Mouse (Mus musculus) left cerebral cortex, postnatal 14 days (tissue): ENCODE measurements around the gene Vps26a. TPM values are rescaled to one million over a fixed set of nuclear protein-coding genes. Genes with fewer than 3 reads are reported as not detected.
"Not testable (repeated sequence)": the region's sequence is repeated elsewhere in the genome, so short reads cannot be mapped to it uniquely, and the experiment has no call there.

Experiments used
- DNase-seq, 2 experiments: peaks; one replicate each; pipeline ENCODE4 v3.0.0; 2021 to 2022; ENCODE audit warnings: low spot score in 2 of 2, mixed read lengths in 1 of 2
- intact Hi-C: fragments of 180-260 bp; cut with DNase I; formaldehyde crosslinking; loops from one replicate; pipeline ENCODE4 v1.15.1; 2025
- total RNA-seq, 2 experiments: library from RNA; stranded (reverse); gene quantifications; 2 replicates each; pipeline ENCODE4 v1.2.3; 2021

The Vps26a gene
- total RNA-seq, 2 experiments from 2014 or later = 45.5 to 46.5 TPM

- intact Hi-C loops = no loop called here
- no peak for DNase-seq
These were observed 17.4 kb upstream of the Vps26a start for GRCm38 (mm10) chr10:62503836-62504628.

GRCm38 (mm10) chr10:62503353-62503752 lies 16.7 kb upstream of the Vps26a start:
- intact Hi-C loops = no loop called here
- no peak for DNase-seq

- DNase-seq = no peak
- intact Hi-C loops = no loop called here
These were observed 15.3 kb upstream of the Vps26a start for GRCm38 (mm10) chr10:62501951-62502350.

GRCm38 (mm10) chr10:62500916-62501615 lies 14.5 kb upstream of the Vps26a start:
- intact Hi-C loops = loop anchor here (1.0 kb wide), 1 partner anchor 48 kb away; no protein-coding TSS in a partner anchor
- no peak for DNase-seq

- DNase-seq = peak; percentile 66 to 73
- intact Hi-C loops = loop anchor here (1.0 kb wide), 1 partner anchor 49 kb away; no protein-coding TSS in a partner anchor
These were observed 13.7 kb upstream of the Vps26a start for GRCm38 (mm10) chr10:62500088-62500915.

GRCm38 (mm10) chr10:62491681-62492080 lies 5.1 kb upstream of the Vps26a start:
- DNase-seq, intact Hi-C loops: not testable (repeated sequence)

GRCm38 (mm10) chr10:62488266-62488665 lies 1.7 kb upstream of the Vps26a start:
- intact Hi-C loops = no loop called here
- DNase-seq = peak; percentile 43 to 58

- intact Hi-C loops = no loop called here
- peak in 1 of 2 experiments; percentile 20 for DNase-seq
These were observed 575 bp downstream of the Vps26a start for GRCm38 (mm10) chr10:62485878-62486582.

- intact Hi-C loops = no loop called here
- DNase-seq = no peak
These were observed 5.3 kb downstream of the Vps26a start for GRCm38 (mm10) chr10:62481108-62481852.

- DNase-seq = no peak
- intact Hi-C loops = no loop called here
These were observed 9.6 kb downstream of the Vps26a start for GRCm38 (mm10) chr10:62476980-62477379.

GRCm38 (mm10) chr10:62474944-62475343 lies 11.7 kb downstream of the Vps26a start:
- intact Hi-C loops = no loop called here
- no peak for DNase-seq

GRCm38 (mm10) chr10:62471105-62471504 lies 15.5 kb downstream of the Vps26a start:
- intact Hi-C loops = no loop called here
- DNase-seq = no peak

- intact Hi-C loops = no loop called here
- DNase-seq = no peak
These were observed 16.9 kb downstream of the Vps26a start for GRCm38 (mm10) chr10:62469736-62470135.

- intact Hi-C loops = no loop called here
- no peak for DNase-seq
These were observed 25.3 kb downstream of the Vps26a start for GRCm38 (mm10) chr10:62461321-62461720.

GRCm38 (mm10) chr10:62452001-62452400 lies 34.6 kb downstream of the Vps26a start:
- intact Hi-C loops, DNase-seq: not testable (repeated sequence)

- DNase-seq = no peak
These were observed 36.3 kb downstream of the Vps26a start for GRCm38 (mm10) chr10:62450280-62450640.

GRCm38 (mm10) chr10:62449364-62450279 lies 37.0 kb downstream of the Vps26a start, which contains the start of the genes 4930507D05Rik and Supv3l1:
4930507D05Rik (plus strand) TSS chr10:62449489.
Supv3l1 (minus strand) TSS chr10:62449738.
- peak; percentile 92 to 95 for DNase-seq
- intact Hi-C loops = loop anchor here (5.0 kb wide), 1 partner anchor 183 kb away; no protein-coding TSS in a partner anchor

More at GRCm38 (mm10) chr10:62450280-62450640, 36.3 kb downstream of the Vps26a start:
- intact Hi-C loops = no loop called here
